Mouse (Mus musculus) liver, postnatal 0 days (tissue): ENCODE data around the gene Erbb4.

Experiments
- CTCF ChIP-seq: sonication (generic); IDR thresholded peaks from 2 replicates; pipeline ENCODE4 v1.5.1; 2016; ENCODE audit warnings: antibody characterized with exemption, low read depth
- EP300 ChIP-seq: IDR thresholded peaks from 2 replicates; pipeline ENCODE4 v1.6.1; 2016; ENCODE audit warnings: antibody characterized with exemption, low read depth, mild to moderate bottlenecking

DNA sequence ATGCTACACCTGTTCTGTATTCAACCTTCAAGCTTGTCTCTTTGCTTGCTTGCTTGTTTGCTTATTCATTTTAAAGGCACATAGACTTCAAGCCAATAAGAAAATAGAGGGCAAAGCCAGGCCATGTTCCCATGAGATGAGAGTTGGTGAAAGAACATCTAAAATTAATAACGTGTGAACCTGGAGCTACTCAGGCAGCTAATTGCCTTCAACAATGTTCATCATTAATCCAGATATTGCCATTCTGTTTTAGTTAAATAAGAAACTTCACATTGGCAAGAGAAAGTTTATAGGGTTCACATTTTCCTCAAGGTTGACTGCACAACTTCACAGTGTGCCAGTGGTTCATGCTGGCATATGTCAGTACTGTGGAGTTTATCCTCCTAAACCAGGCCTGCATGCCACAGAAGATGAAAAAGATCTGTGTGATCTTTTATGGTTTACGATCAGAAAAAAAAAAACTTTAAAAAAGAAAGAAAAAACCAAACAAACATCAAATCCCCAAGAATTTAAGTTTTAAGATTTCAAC, 284.7 kb downstream of the Erbb4 start:
- no peak for TF ChIP-seq CTCF
- TF ChIP-seq EP300 = no peak
